Comparison of ENCODE assay signal across 11 mouse cellular contexts in the genomic region with DNA sequence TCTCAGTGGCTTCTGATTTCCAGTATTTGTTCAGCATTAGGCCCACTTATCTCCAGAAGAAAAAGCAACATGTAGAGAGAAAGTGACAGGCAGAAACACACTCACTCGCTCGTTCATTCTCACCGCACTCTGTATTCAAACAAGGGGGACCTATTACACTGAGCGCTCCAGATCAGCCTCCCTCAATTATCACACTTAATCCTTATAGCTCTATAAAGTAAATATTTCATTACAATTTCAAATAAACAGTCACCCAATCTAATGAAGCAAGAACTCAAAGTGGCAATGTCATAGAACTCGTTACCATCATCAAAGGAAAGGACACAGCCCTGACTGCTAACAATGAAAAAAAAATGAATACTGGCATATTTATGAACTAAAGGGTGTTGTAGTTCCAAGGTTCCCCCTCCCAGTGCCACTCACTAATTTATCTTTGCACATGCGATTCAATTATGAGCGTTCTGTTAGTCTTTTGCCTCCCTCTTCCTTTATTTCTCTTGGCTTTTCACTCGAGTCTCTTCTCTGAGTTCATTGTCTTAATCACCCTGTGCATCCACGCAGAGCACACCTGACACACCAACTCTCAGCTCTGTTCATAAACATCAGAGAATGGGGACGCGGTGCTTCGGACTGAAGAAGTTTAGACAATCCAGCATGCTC.
DNase-seq lines count a peak whose midpoint lies in the region; ATAC-seq and TF ChIP-seq lines count a peak whose summit lies in the region.
"Had no signal": no experiment of that assay in that cellular context is flagged by ENCODE, and none has a peak within 500 bp of the region (broad histone marks: within the 10 kb centered on the region; RNA-seq: fewer than 3 reads in every experiment).

No protein-coding gene starts in this region.

- peaks cover 31% of the 10 kb centered on the region for H3K4me1 ChIP-seq in kidney, embryonic 16.5 days (ENCODE audit: insufficient read depth, low read length)
- H3K4me1 ChIP-seq in forebrain, embryonic 12.5 days: peaks cover 36% of the 10 kb centered on the region
- H3K4me1 ChIP-seq in hindbrain, postnatal 0 days (ENCODE audit: insufficient read depth, low read length): peaks cover 12% of the 10 kb centered on the region
- H3K4me1 ChIP-seq: megakaryocyte, embryonic 14.5 days had no signal

- 39% methylated on average over 12 of the region's 12 CpGs for WGBS in kidney, embryonic 16.5 days
- 15% methylated on average over 12 of the region's 12 CpGs for WGBS in forebrain, embryonic 12.5 days
- 30% methylated on average over 12 of the region's 12 CpGs for WGBS in hindbrain, postnatal 0 days

- H3K9ac ChIP-seq in kidney, embryonic 16.5 days (replicated peaks; ENCODE audit: low read length): peak overlapping the region; percentile 46; the same call in 1 of the 2 replicates
- H3K9ac ChIP-seq in forebrain, embryonic 12.5 days: no peak overlapping the region
- 0 out of 2 replicates have a peak overlapping the region, but pooled peaks have one; percentile 7 for H3K9ac ChIP-seq in hindbrain, postnatal 0 days (replicated peaks; ENCODE audit: low read length)

- TF ChIP-seq CTCF in hindbrain, postnatal 0 days (IDR thresholded peaks at IDR 0.05; ENCODE audit: low read depth): no peak

- H3K27ac ChIP-seq in kidney, embryonic 16.5 days (ENCODE audit: low read length): peak overlapping the region; percentile 36
- peak overlapping the region; percentile 80 for H3K27ac ChIP-seq in forebrain, embryonic 12.5 days
- peak overlapping the region; percentile 54 for H3K27ac ChIP-seq in hindbrain, postnatal 0 days

- no peak overlapping the region for H3K4me2 ChIP-seq in kidney, embryonic 16.5 days (replicated peaks; ENCODE audit: low read depth, low read length)
- H3K4me2 ChIP-seq in forebrain, embryonic 12.5 days: peak overlapping the region; percentile 42
- peak overlapping the region; percentile 46 for H3K4me2 ChIP-seq in hindbrain, postnatal 0 days (ENCODE audit: low read depth, low read length)

- no peaks in the 10 kb centered on the region for H3K9me3 ChIP-seq in kidney, embryonic 16.5 days (ENCODE audit: low read length)
- no peaks in the 10 kb centered on the region for H3K9me3 ChIP-seq in forebrain, embryonic 12.5 days
- no peaks in the 10 kb centered on the region for H3K9me3 ChIP-seq in hindbrain, postnatal 0 days (ENCODE audit: low read length)
- H3K9me3 ChIP-seq: megakaryocyte, embryonic 14.5 days had no signal

- ATAC-seq in kidney, embryonic 16.5 days (ENCODE audit: low FRiP score, low TSS enrichment): no peak
- ATAC-seq in forebrain, embryonic 12.5 days (ENCODE audit: low FRiP score): peak; percentile 90
- no peak; the same call in 1 of the 2 replicates for ATAC-seq in hindbrain, postnatal 0 days
- no peak for ATAC-seq in erythroblast, adult 5-6 weeks (replicated peaks; ENCODE audit: low FRiP score, poor library complexity, severe bottlenecking)

- no peaks in the 10 kb centered on the region for H3K27me3 ChIP-seq in kidney, embryonic 16.5 days (ENCODE audit: insufficient read depth, low read length)
- H3K27me3 ChIP-seq in forebrain, embryonic 12.5 days: peaks cover 8% of the 10 kb centered on the region; the same call in 1 of the 2 replicates
- no peaks in the 10 kb centered on the region for H3K27me3 ChIP-seq in hindbrain, postnatal 0 days (ENCODE audit: insufficient read depth, low read length)
- H3K27me3 ChIP-seq: CH12.LX; megakaryocyte, embryonic 14.5 days had no signal

- no peak overlapping the region for H3K4me3 ChIP-seq in kidney, embryonic 16.5 days (ENCODE audit: low read length)
- peak overlapping the region; percentile 10; the same call in 1 of the 2 replicates for H3K4me3 ChIP-seq in forebrain, embryonic 12.5 days (replicated peaks)
- H3K4me3 ChIP-seq in hindbrain, postnatal 0 days (ENCODE audit: low read length): peak overlapping the region; percentile 26
- H3K4me3 ChIP-seq: megakaryocyte, embryonic 14.5 days had no signal

- no peak for DNase-seq in kidney, adult 9 months
- peak; percentile 9 for DNase-seq in hindbrain, postnatal 0 days (ENCODE audit: low spot score)
- peak; percentile 41 for DNase-seq in retina, embryonic 14.5 days (ENCODE audit: low spot score)
- DNase-seq in right cerebral cortex, postnatal 10 days (ENCODE audit: low spot score in 2 of 2): no peak
- no peak for DNase-seq in cerebellum, adult 18-20 months
- DNase-seq: liver had no signal

- H3K36me3 ChIP-seq in kidney, embryonic 16.5 days (ENCODE audit: insufficient read depth, low read length): no peaks in the 10 kb centered on the region
- no peaks in the 10 kb centered on the region for H3K36me3 ChIP-seq in forebrain, embryonic 12.5 days (replicated peaks)
- H3K36me3 ChIP-seq in hindbrain, postnatal 0 days (ENCODE audit: insufficient read depth, low read length): no peaks in the 10 kb centered on the region

Comparison
In these comparisons a context has a peak if more than half of its experiments do, and no peak if none do; other contexts are left out.
1. DNase-seq: peak in hindbrain, postnatal 0 days (single experiment) and retina, embryonic 14.5 days (single experiment); none in kidney, adult 9 months (single experiment), right cerebral cortex, postnatal 10 days (0 of 2) and cerebellum, adult 18-20 months (0 of 2).
2. Peak in every context shown above with its lines, with median percentiles within 50 percentile points of each other: H3K27ac ChIP-seq.